Mouse (Mus musculus): ENCODE measurements around the gene Dip2b. TPM values are rescaled to one million over a fixed set of nuclear protein-coding genes. Genes with fewer than 3 reads are reported as not detected.

Gene Dip2b
- polyA plus RNA-seq, 1 experiment: 7.3 TPM

DNA sequence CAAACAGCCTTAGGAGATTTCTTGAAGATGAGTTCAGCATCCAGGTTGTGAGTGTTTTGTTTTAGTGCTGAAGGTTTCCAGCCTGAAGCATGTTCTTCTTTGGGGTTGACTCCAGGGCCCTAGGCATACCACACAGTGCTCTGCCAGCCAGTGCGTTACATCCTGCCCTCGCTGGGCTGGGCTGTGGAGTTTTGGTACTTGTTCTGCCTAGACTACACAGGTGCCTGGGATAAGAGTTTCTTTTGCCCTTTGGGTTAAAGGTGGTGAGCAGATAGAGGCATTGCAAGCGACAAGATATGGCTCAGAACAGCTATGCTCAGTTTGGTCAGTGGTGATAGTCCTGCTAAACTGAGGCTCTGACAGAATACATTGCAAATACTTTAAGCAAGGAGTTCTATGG is 19.7 kb downstream of the Dip2b start:
- H3K4me3 ChIP-seq: no peak overlapping the region
- no peak overlapping the region for H3K4me2 ChIP-seq (ENCODE audit: low read depth)
- TF ChIP-seq REST (IDR thresholded peaks at IDR 0.05; ENCODE audit: insufficient read depth, insufficient read length) (no peak), TCF12 (IDR thresholded peaks at IDR 0.05; ENCODE audit: insufficient read depth, poor library complexity, severe bottlenecking) (no peak), POLR2A (IDR thresholded peaks at IDR 0.05; ENCODE audit: insufficient read length, low read depth) (no peak), USF1 (IDR thresholded peaks at IDR 0.05; ENCODE audit: low read depth) (no peak), MYOG (IDR thresholded peaks at IDR 0.05; ENCODE audit: control insufficient read depth in 1 of 3, insufficient read depth in 1 of 3, insufficient read length in 2 of 3, low read depth in 2 of 3) (no peak), E2F4 (IDR thresholded peaks at IDR 0.05; ENCODE audit: insufficient read depth) (no peak), CEBPB (IDR thresholded peaks at IDR 0.05; ENCODE audit: insufficient read depth, poor library complexity, severe bottlenecking) (no peak), TCF3 (IDR thresholded peaks at IDR 0.05; ENCODE audit: insufficient read length, low read depth) (no peak), POLR2AphosphoS2 (IDR thresholded peaks at IDR 0.05; ENCODE audit: insufficient read length, low read depth) (no peak), MYOD1 (IDR thresholded peaks at IDR 0.05; ENCODE audit: control insufficient read depth in 1 of 3, insufficient read length in 2 of 3, low read depth in 2 of 3) (no peak), SRF (IDR thresholded peaks at IDR 0.05; ENCODE audit: control insufficient read depth, insufficient read length, low read depth) (no peak), MAX (IDR thresholded peaks at IDR 0.05; ENCODE audit: low read depth) (no peak)
- H3K27me3 ChIP-seq (ENCODE audit: control insufficient read depth, insufficient read depth, insufficient read length): no peaks in the 10 kb centered on the region
- H3ac ChIP-seq (ENCODE audit: control insufficient read depth, insufficient read length): no peak overlapping the region
- H3K36me3 ChIP-seq (ENCODE audit: control insufficient read depth, insufficient read depth): no peaks in the 10 kb centered on the region
- peaks cover 15% of the 10 kb centered on the region for H3K79me2 ChIP-seq (ENCODE audit: control insufficient read depth, insufficient read depth)

DNA sequence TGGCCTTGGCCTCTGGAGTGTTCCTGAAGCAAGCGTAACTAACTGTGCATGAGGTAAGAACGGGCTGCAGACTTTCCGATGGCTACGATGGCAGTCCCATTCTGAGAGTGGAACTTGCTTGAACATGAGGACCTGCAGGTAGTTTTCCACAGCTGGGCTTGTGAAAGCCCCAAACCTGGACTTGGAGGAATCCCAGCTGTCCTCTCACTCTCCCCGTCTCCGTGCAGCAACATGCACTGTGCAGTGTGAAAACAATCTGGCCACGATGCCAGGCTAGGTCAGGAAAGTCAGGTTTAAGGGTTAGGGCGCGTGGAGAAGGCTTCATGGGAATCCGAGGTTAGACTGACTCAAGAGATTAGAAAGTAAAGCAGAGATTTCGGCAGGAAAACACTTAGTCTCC is 20.4 kb downstream of the Dip2b start:
- no peak overlapping the region for H3K4me3 ChIP-seq
- no peak for TF ChIP-seq TCF12 (IDR thresholded peaks at IDR 0.05; ENCODE audit: insufficient read depth, poor library complexity, severe bottlenecking)
- no peak for TF ChIP-seq MYOD1 (IDR thresholded peaks at IDR 0.05; ENCODE audit: control insufficient read depth in 1 of 3, insufficient read length in 2 of 3, low read depth in 2 of 3)
- no peak for TF ChIP-seq MAX (IDR thresholded peaks at IDR 0.05; ENCODE audit: low read depth)
- TF ChIP-seq USF1 (IDR thresholded peaks at IDR 0.05; ENCODE audit: low read depth): no peak
- no peak for TF ChIP-seq POLR2A (IDR thresholded peaks at IDR 0.05; ENCODE audit: insufficient read length, low read depth)
- no peak for TF ChIP-seq MYOG (IDR thresholded peaks at IDR 0.05; ENCODE audit: control insufficient read depth in 1 of 3, insufficient read depth in 1 of 3, insufficient read length in 2 of 3, low read depth in 2 of 3)
- no peak for TF ChIP-seq REST (IDR thresholded peaks at IDR 0.05; ENCODE audit: insufficient read depth, insufficient read length)
- TF ChIP-seq SRF (IDR thresholded peaks at IDR 0.05; ENCODE audit: control insufficient read depth, insufficient read length, low read depth): no peak
- no peak for TF ChIP-seq POLR2AphosphoS2 (IDR thresholded peaks at IDR 0.05; ENCODE audit: insufficient read length, low read depth)
- TF ChIP-seq E2F4 (IDR thresholded peaks at IDR 0.05; ENCODE audit: insufficient read depth): no peak
- no peak for TF ChIP-seq TCF3 (IDR thresholded peaks at IDR 0.05; ENCODE audit: insufficient read length, low read depth)
- no peak for TF ChIP-seq CEBPB (IDR thresholded peaks at IDR 0.05; ENCODE audit: insufficient read depth, poor library complexity, severe bottlenecking)
- H3K36me3 ChIP-seq (ENCODE audit: control insufficient read depth, insufficient read depth): no peaks in the 10 kb centered on the region
- no peak overlapping the region for H3K4me2 ChIP-seq (ENCODE audit: low read depth)
- peaks cover 21% of the 10 kb centered on the region for H3K79me2 ChIP-seq (ENCODE audit: control insufficient read depth, insufficient read depth)
- H3ac ChIP-seq (ENCODE audit: control insufficient read depth, insufficient read length): no peak overlapping the region
- H3K27me3 ChIP-seq (ENCODE audit: control insufficient read depth, insufficient read depth, insufficient read length): no peaks in the 10 kb centered on the region

DNA sequence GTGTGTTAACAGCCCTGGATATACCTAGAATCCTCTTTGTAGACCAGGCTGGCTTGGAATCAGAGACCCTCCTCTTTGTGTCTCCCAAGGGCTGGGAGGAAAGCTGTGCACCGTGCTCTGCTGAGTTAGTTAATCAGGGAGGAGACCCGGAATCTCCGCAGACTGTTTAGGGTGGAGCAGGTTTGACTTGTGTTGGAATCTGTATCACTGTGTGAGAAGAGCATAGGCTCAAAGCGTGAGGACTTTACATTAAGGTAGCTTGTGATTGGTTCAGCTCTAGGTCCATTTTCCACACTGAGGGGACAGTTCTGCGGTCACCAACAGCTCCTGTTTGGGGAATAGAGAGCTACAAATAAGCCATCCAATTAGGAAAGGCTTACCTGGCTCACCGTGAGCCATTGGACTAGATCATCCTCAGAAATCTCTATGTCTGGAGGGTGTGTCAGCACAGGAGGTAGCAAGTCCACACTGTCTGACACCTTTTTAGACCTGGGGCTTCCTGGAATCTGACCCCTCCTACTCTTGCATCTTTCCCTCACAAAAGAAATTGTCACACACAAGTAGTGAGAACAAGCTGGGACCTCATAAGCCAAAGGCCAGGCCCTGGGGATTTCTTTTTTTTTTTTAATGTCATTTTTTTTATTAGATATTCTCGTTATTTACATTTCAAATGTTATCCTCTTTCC is 21.3 kb downstream of the Dip2b start:
- H3K4me2 ChIP-seq (ENCODE audit: low read depth): no peak overlapping the region
- H3K36me3 ChIP-seq (ENCODE audit: control insufficient read depth, insufficient read depth): no peaks in the 10 kb centered on the region
- no peaks in the 10 kb centered on the region for H3K27me3 ChIP-seq (ENCODE audit: control insufficient read depth, insufficient read depth, insufficient read length)

DNA sequence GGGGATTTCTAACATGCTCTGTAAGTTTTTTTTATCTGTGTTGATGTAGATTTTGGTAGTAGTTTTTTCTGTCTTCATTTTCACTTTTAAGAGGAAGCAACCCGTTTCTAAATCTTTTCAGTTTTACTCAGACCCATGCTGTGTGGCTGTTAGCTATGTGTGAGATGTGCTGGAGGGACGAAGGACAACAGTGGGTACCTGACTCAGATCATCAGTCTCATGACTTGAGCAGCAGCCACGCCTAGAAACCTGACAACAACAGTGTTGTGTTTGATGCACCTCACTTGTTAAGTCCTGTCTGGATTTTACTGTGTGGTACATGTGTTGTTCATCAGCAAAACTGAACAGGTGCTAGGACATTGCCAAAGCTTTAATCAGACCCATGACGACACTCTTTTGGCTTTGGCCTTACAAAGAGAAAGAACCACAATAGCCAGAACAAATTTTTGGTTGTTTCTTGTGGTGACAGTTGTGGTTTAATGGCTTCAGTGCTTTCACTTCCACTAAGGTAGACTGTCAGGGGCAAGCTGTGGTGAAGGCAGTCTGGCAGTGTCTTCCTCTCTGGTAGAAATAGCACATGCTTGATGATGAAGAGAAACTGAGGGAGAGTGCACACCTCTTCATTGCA is 22.2 kb downstream of the Dip2b start:
- Histone ChIP-seq H3K36me3 (ENCODE audit: control insufficient read depth, insufficient read depth) (no peaks in the 10 kb centered on the region), H3ac (ENCODE audit: control insufficient read depth, insufficient read length) (no peak overlapping the region), H3K79me2 (ENCODE audit: control insufficient read depth, insufficient read depth) (peaks cover 16% of the 10 kb centered on the region), H3K27me3 (ENCODE audit: control insufficient read depth, insufficient read depth, insufficient read length) (no peaks in the 10 kb centered on the region), H3K4me2 (ENCODE audit: low read depth) (peak overlapping the region; percentile 25), H3K4me3 (no peak overlapping the region)
- TF ChIP-seq MAX (IDR thresholded peaks at IDR 0.05; ENCODE audit: low read depth) (no peak), SRF (IDR thresholded peaks at IDR 0.05; ENCODE audit: control insufficient read depth, insufficient read length, low read depth) (no peak), TCF3 (IDR thresholded peaks at IDR 0.05; ENCODE audit: insufficient read length, low read depth) (no peak), E2F4 (IDR thresholded peaks at IDR 0.05; ENCODE audit: insufficient read depth) (no peak), CEBPB (IDR thresholded peaks at IDR 0.05; ENCODE audit: insufficient read depth, poor library complexity, severe bottlenecking) (peak; percentile 67; the same call in 1 of the 2 replicates), USF1 (IDR thresholded peaks at IDR 0.05; ENCODE audit: low read depth) (no peak), MYOG (IDR thresholded peaks at IDR 0.05; ENCODE audit: control insufficient read depth in 1 of 3, insufficient read depth in 1 of 3, insufficient read length in 2 of 3, low read depth in 2 of 3) (no peak), REST (IDR thresholded peaks at IDR 0.05; ENCODE audit: insufficient read depth, insufficient read length) (no peak), POLR2A (IDR thresholded peaks at IDR 0.05; ENCODE audit: insufficient read length, low read depth) (no peak), MYOD1 (IDR thresholded peaks at IDR 0.05; ENCODE audit: control insufficient read depth in 1 of 3, insufficient read length in 2 of 3, low read depth in 2 of 3) (peak in 2 of 3 experiments; percentile 71 to 77), TCF12 (IDR thresholded peaks at IDR 0.05; ENCODE audit: insufficient read depth, poor library complexity, severe bottlenecking) (no peak), POLR2AphosphoS2 (IDR thresholded peaks at IDR 0.05; ENCODE audit: insufficient read length, low read depth) (no peak)

More for the DNA sequence above, 21.3 kb downstream of the Dip2b start:
- H3K4me3 ChIP-seq: no peak overlapping the region
- peaks cover 21% of the 10 kb centered on the region for H3K79me2 ChIP-seq (ENCODE audit: control insufficient read depth, insufficient read depth)
- no peak overlapping the region for H3ac ChIP-seq (ENCODE audit: control insufficient read depth, insufficient read length)
- TF ChIP-seq MYOD1 (IDR thresholded peaks at IDR 0.05; ENCODE audit: control insufficient read depth in 1 of 3, insufficient read length in 2 of 3, low read depth in 2 of 3): no peak
- no peak for TF ChIP-seq SRF (IDR thresholded peaks at IDR 0.05; ENCODE audit: control insufficient read depth, insufficient read length, low read depth)
- TF ChIP-seq TCF3 (IDR thresholded peaks at IDR 0.05; ENCODE audit: insufficient read length, low read depth): no peak
- no peak for TF ChIP-seq MAX (IDR thresholded peaks at IDR 0.05; ENCODE audit: low read depth)
- no peak for TF ChIP-seq USF1 (IDR thresholded peaks at IDR 0.05; ENCODE audit: low read depth)
- TF ChIP-seq E2F4 (IDR thresholded peaks at IDR 0.05; ENCODE audit: insufficient read depth): no peak
- no peak for TF ChIP-seq TCF12 (IDR thresholded peaks at IDR 0.05; ENCODE audit: insufficient read depth, poor library complexity, severe bottlenecking)
- TF ChIP-seq REST (IDR thresholded peaks at IDR 0.05; ENCODE audit: insufficient read depth, insufficient read length): no peak
- no peak for TF ChIP-seq CEBPB (IDR thresholded peaks at IDR 0.05; ENCODE audit: insufficient read depth, poor library complexity, severe bottlenecking)
- TF ChIP-seq POLR2AphosphoS2 (IDR thresholded peaks at IDR 0.05; ENCODE audit: insufficient read length, low read depth): no peak
- no peak for TF ChIP-seq MYOG (IDR thresholded peaks at IDR 0.05; ENCODE audit: control insufficient read depth in 1 of 3, insufficient read depth in 1 of 3, insufficient read length in 2 of 3, low read depth in 2 of 3)
- TF ChIP-seq POLR2A (IDR thresholded peaks at IDR 0.05; ENCODE audit: insufficient read length, low read depth): no peak

Data from myocyte (in vitro differentiated cells).